Comparison of ENCODE assay signal across 8 mouse cellular contexts in genomic region chr12:80945334-80945995, GRCm38 (mm10). TPM values are rescaled to one million over a fixed set of nuclear protein-coding genes. Genes with fewer than 3 reads are reported as not detected.
DNase-seq lines count a peak whose midpoint lies in the region; ATAC-seq lines count a peak whose summit lies in the region.

Srsf5 (plus strand) TSS chr12:80945504.

- H3K4me3 ChIP-seq in forebrain, embryonic 14.5 days (ENCODE audit: low read depth, low read length): peak within 1 kb of the TSS; percentile 98
- H3K4me3 ChIP-seq in neural tube, embryonic 15.5 days (replicated peaks): peak within 1 kb of the TSS; percentile 96

- H3K27ac ChIP-seq in forebrain, embryonic 14.5 days (ENCODE audit: low read depth, low read length): peak within 1 kb of the TSS; percentile 92
- peak within 1 kb of the TSS; percentile 98 for H3K27ac ChIP-seq in neural tube, embryonic 15.5 days (replicated peaks)

- WGBS in forebrain, embryonic 14.5 days: under 1% methylated on average over 52 of the region's 57 CpGs
- under 1% methylated on average over 54 of the region's 57 CpGs for WGBS in neural tube, embryonic 15.5 days

- H3K4me2 ChIP-seq in forebrain, embryonic 14.5 days (ENCODE audit: low read length): peak within 1 kb of the TSS; percentile 72
- peak within 1 kb of the TSS; percentile 73 for H3K4me2 ChIP-seq in neural tube, embryonic 15.5 days

- peaks cover 30% of the 10 kb centered on the region for H3K36me3 ChIP-seq in forebrain, embryonic 14.5 days (ENCODE audit: control insufficient read depth, insufficient read depth, low read length)
- peaks cover 23% of the 10 kb centered on the region for H3K36me3 ChIP-seq in neural tube, embryonic 15.5 days

- no peaks in the 10 kb centered on the region for H3K9me3 ChIP-seq in forebrain, embryonic 14.5 days (replicated peaks; ENCODE audit: control insufficient read depth, low read length)
- no peaks in the 10 kb centered on the region for H3K9me3 ChIP-seq in neural tube, embryonic 15.5 days (replicated peaks)

- peak; percentile 93 for ATAC-seq in forebrain, embryonic 14.5 days
- peak; percentile 95 for ATAC-seq in neural tube, embryonic 15.5 days (ENCODE audit: low FRiP score)

- peak; percentile 97 for DNase-seq in ES-CJ7 (ENCODE audit: low read depth, low spot score)
- peak; percentile 97 for DNase-seq in cerebellum, adult 11 months
- DNase-seq in forebrain, embryonic 14.5 days (ENCODE audit: low spot score): peak; percentile 99
- DNase-seq in heart, postnatal 14 days: peak; percentile 98 to 100
- peak; percentile 98 for DNase-seq in layer of hippocampus, adult 11-12 months (ENCODE audit: low spot score)
- DNase-seq in lung, adult 18-20 months: peak; percentile 98 to 99
- peak; percentile 98 for DNase-seq in testis, postnatal 14 days (ENCODE audit: low spot score)

- intact Hi-C loops in heart, postnatal 14 days (cut with DNase I): no loop called here

- peak within 1 kb of the TSS; percentile 88 for H3K9ac ChIP-seq in forebrain, embryonic 14.5 days (ENCODE audit: low read length)
- H3K9ac ChIP-seq in neural tube, embryonic 15.5 days (replicated peaks): peak within 1 kb of the TSS; percentile 94

- no peaks in the 10 kb centered on the region for H3K27me3 ChIP-seq in forebrain, embryonic 14.5 days (replicated peaks; ENCODE audit: control insufficient read depth, insufficient read depth, low read length)
- no peaks in the 10 kb centered on the region for H3K27me3 ChIP-seq in neural tube, embryonic 15.5 days (replicated peaks)

- peaks cover 4% of the 10 kb centered on the region; the same call in 1 of the 2 replicates for H3K4me1 ChIP-seq in forebrain, embryonic 14.5 days (ENCODE audit: control insufficient read depth, insufficient read depth, low read length)
- H3K4me1 ChIP-seq in neural tube, embryonic 15.5 days: peaks cover 12% of the 10 kb centered on the region

RNA-seq across cellular contexts. Expression of gene Srsf5, which starts in this region (rescaled TPM):
- 245 and 274 TPM in 2 replicates for polyA plus RNA-seq in forebrain, embryonic 14.5 days (2014; fragmentation: Nextera tagmentation; extraction: Ambion mirVana)
- 100 to 1,000 TPM; 146 to 212 TPM for total RNA-seq in heart, postnatal 14 days (2021)
- 379 and 417 TPM in 2 replicates for polyA plus RNA-seq in neural tube, embryonic 15.5 days (2015; fragmentation: Nextera tagmentation; extraction: Ambion mirVana)

Comparison
In these comparisons a context has a peak if more than half of its experiments do, and no peak if none do; other contexts are left out.
1. Peak in every context shown above with its lines: DNase-seq, ATAC-seq, H3K4me3 ChIP-seq and H3K27ac ChIP-seq.